Mouse (Mus musculus): ENCODE results near the gene Psg18. TPM values are rescaled to one million over a fixed set of nuclear protein-coding genes. Genes with fewer than 3 reads are reported as not detected.
"Not testable (repeated sequence)": the region's sequence is repeated elsewhere in the genome, so short reads cannot be mapped to it uniquely, and the experiment has no call there.

Gene Psg18
- total and polyA plus RNA-seq, 3 experiments, result not detected

GRCm38 (mm10) chr7:18402527-18403237, 47.9 kb upstream of the Psg18 start:
- Histone ChIP-seq H3K9ac (ENCODE audit: insufficient read depth, low read depth) (no peak overlapping the region), H3K4me1 (ENCODE audit: control insufficient read depth in 1 of 2, insufficient read depth in 2 of 2) (no peaks in the 10 kb centered on the region), H3K9me3 (replicated peaks; ENCODE audit: low read length) (peaks cover 5% of the 10 kb centered on the region), H3K27ac (ENCODE audit: insufficient read depth, low read depth) (no peak overlapping the region), H3K4me2 (ENCODE audit: insufficient read depth, low read depth, poor library complexity, severe bottlenecking) (no peak overlapping the region), H3K36me3 (replicated peaks in 1 of 2; ENCODE audit: control insufficient read depth in 1 of 2, insufficient read depth in 1 of 2, low read length in 1 of 2) (no peaks in the 10 kb centered on the region), H3K4me3 (replicated peaks in 1 of 3; ENCODE audit: low read depth in 2 of 3, low read length in 2 of 3, poor library complexity in 1 of 3) (no peak overlapping the region), H3K27me3 (replicated peaks) (no peaks in the 10 kb centered on the region), H3K79me2 (replicated peaks; ENCODE audit: control insufficient read depth, extremely low read depth, insufficient read depth, poor library complexity, severe bottlenecking) (no peaks in the 10 kb centered on the region)
- DNase-seq (ENCODE audit: extremely low read depth), result no peak
- dilution Hi-C loops (cut with MboI; ENCODE audit: extremely low pct_ligation_motif_present, extremely low pct_unique_long_range_greater_than_20kb, low sequenced_read_pairs) (no loop called here), in situ Hi-C loops (cut with MboI; ENCODE audit: low pct_ligation_motif_present, low pct_unique_long_range_greater_than_20kb, low sequenced_read_pairs) (no loop called here)
- no peak for TF ChIP-seq RAD21 (IDR thresholded peaks at IDR 0.05; ENCODE audit: low read depth, low read length)
- no peak for TF ChIP-seq BHLHE40 (IDR thresholded peaks at IDR 0.05; ENCODE audit: low read depth, low read length)
- no peak for TF ChIP-seq MAZ (IDR thresholded peaks at IDR 0.05; ENCODE audit: low read depth, low read length)
- TF ChIP-seq CHD2 (IDR thresholded peaks at IDR 0.05; ENCODE audit: low read length), result no peak
- TF ChIP-seq JUN (IDR thresholded peaks at IDR 0.05; ENCODE audit: insufficient read depth, low read depth, low read length), result no peak
- TF ChIP-seq GABPA (IDR thresholded peaks at IDR 0.05; ENCODE audit: insufficient replicate concordance, low read depth, low read length), result no peak
- TF ChIP-seq ZC3H11A (IDR thresholded peaks at IDR 0.05; ENCODE audit: low read depth, low read length), result no peak
- no peak for TF ChIP-seq MYC (IDR thresholded peaks at IDR 0.05; ENCODE audit: low read depth, low read length)
- TF ChIP-seq POLR2A (IDR thresholded peaks at IDR 0.05; ENCODE audit: low read depth, low read length), result no peak
- TF ChIP-seq ELF1 (IDR thresholded peaks at IDR 0.05; ENCODE audit: low read depth, low read length), result no peak
- no peak for TF ChIP-seq ETS1 (conservative IDR thresholded peaks at IDR 0.05; ENCODE audit: low read depth, low read length)

- H3K27me3 ChIP-seq (replicated peaks); H3K9me3 ChIP-seq (replicated peaks; ENCODE audit: low read length); DNase-seq (ENCODE audit: extremely low read depth); H3K4me2 ChIP-seq (ENCODE audit: insufficient read depth, low read depth, poor library complexity, severe bottlenecking); H3K9ac ChIP-seq (ENCODE audit: insufficient read depth, low read depth); dilution Hi-C loops (cut with MboI; ENCODE audit: extremely low pct_ligation_motif_present, extremely low pct_unique_long_range_greater_than_20kb, low sequenced_read_pairs); H3K79me2 ChIP-seq (replicated peaks; ENCODE audit: control insufficient read depth, extremely low read depth, insufficient read depth, poor library complexity, severe bottlenecking); H3K4me1 ChIP-seq (ENCODE audit: control insufficient read depth in 1 of 2, insufficient read depth in 2 of 2); H3K36me3 ChIP-seq (replicated peaks in 1 of 2; ENCODE audit: control insufficient read depth in 1 of 2, insufficient read depth in 1 of 2, low read length in 1 of 2); H3K4me3 ChIP-seq (replicated peaks in 1 of 3; ENCODE audit: low read depth in 2 of 3, low read length in 2 of 3, poor library complexity in 1 of 3); H3K27ac ChIP-seq (ENCODE audit: insufficient read depth, low read depth): not testable (repeated sequence)
- in situ Hi-C loops (cut with MboI; ENCODE audit: low pct_ligation_motif_present, low pct_unique_long_range_greater_than_20kb, low sequenced_read_pairs), result loop anchor here (25.0 kb wide), 1 partner anchor 179 kb away; no protein-coding TSS in a partner anchor
Measured at GRCm38 (mm10) chr7:18391483-18391882, 36.7 kb upstream of the Psg18 start.

- H3K9me3 ChIP-seq (replicated peaks; ENCODE audit: low read length), result no peaks in the 10 kb centered on the region
- no peak overlapping the region for H3K4me3 ChIP-seq (replicated peaks in 1 of 3; ENCODE audit: low read depth in 2 of 3, low read length in 2 of 3, poor library complexity in 1 of 3)
- TF ChIP-seq JUND (conservative IDR thresholded peaks at IDR 0.05; ENCODE audit: low read depth, low read length), result no peak
- TF ChIP-seq HCFC1 (IDR thresholded peaks at IDR 0.05; ENCODE audit: low read depth, low read length), result no peak
- TF ChIP-seq POLR2AphosphoS2 (IDR thresholded peaks at IDR 0.05; ENCODE audit: low read depth, low read length), result no peak
- no peak for TF ChIP-seq MAZ (IDR thresholded peaks at IDR 0.05; ENCODE audit: low read depth, low read length)
- no peak for TF ChIP-seq E2F4 (IDR thresholded peaks at IDR 0.05; ENCODE audit: insufficient replicate concordance, low read depth, low read length)
- TF ChIP-seq ELF1 (IDR thresholded peaks at IDR 0.05; ENCODE audit: low read depth, low read length), result no peak
- no peak for TF ChIP-seq ZMIZ1 (IDR thresholded peaks at IDR 0.05; ENCODE audit: low read depth, low read length)
- no peak for TF ChIP-seq EP300 (IDR thresholded peaks at IDR 0.05; ENCODE audit: low read length)
- in situ Hi-C loops (cut with MboI; ENCODE audit: low pct_ligation_motif_present, low pct_unique_long_range_greater_than_20kb, low sequenced_read_pairs), result loop anchor here (25.0 kb wide), 1 partner anchor 166 kb away; no protein-coding TSS in a partner anchor
- no peak overlapping the region for H3K9ac ChIP-seq (ENCODE audit: insufficient read depth, low read depth)
- no peak overlapping the region for H3K4me2 ChIP-seq (ENCODE audit: insufficient read depth, low read depth, poor library complexity, severe bottlenecking)
- H3K4me1 ChIP-seq (ENCODE audit: control insufficient read depth in 1 of 2, insufficient read depth in 2 of 2), result no peaks in the 10 kb centered on the region
- H3K27me3 ChIP-seq (replicated peaks), result no peaks in the 10 kb centered on the region
- H3K36me3 ChIP-seq (replicated peaks in 1 of 2; ENCODE audit: control insufficient read depth in 1 of 2, insufficient read depth in 1 of 2, low read length in 1 of 2), result no peaks in the 10 kb centered on the region
- no peaks in the 10 kb centered on the region for H3K79me2 ChIP-seq (replicated peaks; ENCODE audit: control insufficient read depth, extremely low read depth, insufficient read depth, poor library complexity, severe bottlenecking)
- H3K27ac ChIP-seq (ENCODE audit: insufficient read depth, low read depth), result no peak overlapping the region
- dilution Hi-C loops (cut with MboI; ENCODE audit: extremely low pct_ligation_motif_present, extremely low pct_unique_long_range_greater_than_20kb, low sequenced_read_pairs), result no loop called here
- no peak for DNase-seq (ENCODE audit: extremely low read depth)
Measured at GRCm38 (mm10) chr7:18378295-18378694, 23.5 kb upstream of the Psg18 start.

GRCm38 (mm10) chr7:18335411-18335810, 19.4 kb downstream of the Psg18 start:
- H3K4me3 ChIP-seq (replicated peaks in 1 of 3; ENCODE audit: low read depth in 2 of 3, low read length in 2 of 3, poor library complexity in 1 of 3); dilution Hi-C loops (cut with MboI; ENCODE audit: extremely low pct_ligation_motif_present, extremely low pct_unique_long_range_greater_than_20kb, low sequenced_read_pairs); H3K79me2 ChIP-seq (replicated peaks; ENCODE audit: control insufficient read depth, extremely low read depth, insufficient read depth, poor library complexity, severe bottlenecking); H3K9me3 ChIP-seq (replicated peaks; ENCODE audit: low read length); H3K4me1 ChIP-seq (ENCODE audit: control insufficient read depth in 1 of 2, insufficient read depth in 2 of 2); H3K27ac ChIP-seq (ENCODE audit: insufficient read depth, low read depth); H3K9ac ChIP-seq (ENCODE audit: insufficient read depth, low read depth); H3K36me3 ChIP-seq (replicated peaks in 1 of 2; ENCODE audit: control insufficient read depth in 1 of 2, insufficient read depth in 1 of 2, low read length in 1 of 2); H3K4me2 ChIP-seq (ENCODE audit: insufficient read depth, low read depth, poor library complexity, severe bottlenecking); in situ Hi-C loops (cut with MboI; ENCODE audit: low pct_ligation_motif_present, low pct_unique_long_range_greater_than_20kb, low sequenced_read_pairs); DNase-seq (ENCODE audit: extremely low read depth): not testable (repeated sequence)
- peaks cover 13% of the 10 kb centered on the region for H3K27me3 ChIP-seq (replicated peaks)
